Mouse (Mus musculus): ENCODE results near the gene Ctbs. TPM values are rescaled to one million over a fixed set of nuclear protein-coding genes. Genes with fewer than 3 reads are reported as not detected.

Ctbs gene
- total RNA-seq, 2 experiments from 2014 or later: 8.4 to 11.0 TPM

- DNase-seq: no peak
Observed at GRCm38 (mm10) chr3:146433681-146434350, 15.8 kb upstream of the Ctbs start.

GRCm38 (mm10) chr3:146434686-146435085 lies 14.9 kb upstream of the Ctbs start:
- DNase-seq: no peak

- DNase-seq: no peak
Observed at GRCm38 (mm10) chr3:146435533-146435932, 14.1 kb upstream of the Ctbs start.

GRCm38 (mm10) chr3:146436114-146436513 lies 13.5 kb upstream of the Ctbs start:
- no peak for DNase-seq

GRCm38 (mm10) chr3:146440011-146440410 lies 9.6 kb upstream of the Ctbs start:
- no peak for DNase-seq

DNA sequence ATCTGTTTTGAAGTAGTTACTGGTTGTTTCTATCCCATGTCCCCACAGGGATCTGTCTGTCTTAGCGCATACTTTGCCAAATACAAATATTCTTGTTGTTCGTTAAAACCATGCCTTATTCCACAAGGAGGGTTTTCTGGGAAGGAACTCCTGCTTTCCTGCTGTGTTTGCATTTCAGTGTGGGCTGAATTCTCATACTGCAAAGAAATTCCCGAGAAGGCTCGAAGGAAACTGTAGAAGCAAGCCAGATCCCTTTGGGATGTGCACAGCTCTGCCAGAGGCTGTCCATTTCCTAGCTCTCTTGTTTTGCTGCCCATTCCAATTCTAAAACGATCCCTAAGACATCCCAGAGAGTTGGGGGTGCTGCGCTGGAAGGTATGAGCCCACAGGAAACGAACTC lies 9.2 kb upstream of the Ctbs start:
- DNase-seq: no peak

DNA sequence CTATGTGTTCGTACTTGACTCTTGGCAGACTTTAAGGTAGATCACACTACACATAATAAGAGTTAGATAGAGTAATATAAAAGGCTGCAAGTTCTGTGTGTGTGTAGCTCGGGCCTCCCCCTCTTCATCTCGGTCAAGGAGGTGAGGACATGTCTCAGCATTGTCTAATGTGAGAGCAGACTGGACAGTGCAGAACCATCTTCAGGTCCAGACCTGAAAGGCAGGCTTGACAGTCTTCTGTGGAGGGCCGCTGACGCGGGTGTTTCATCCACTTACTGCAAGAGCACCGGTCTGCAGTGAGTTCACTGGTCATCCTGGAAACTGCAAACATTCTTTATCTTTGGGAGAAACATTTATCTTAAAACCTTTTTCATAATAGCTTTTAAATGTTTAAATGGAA lies 7.1 kb upstream of the Ctbs start:
- no peak for DNase-seq

DNA sequence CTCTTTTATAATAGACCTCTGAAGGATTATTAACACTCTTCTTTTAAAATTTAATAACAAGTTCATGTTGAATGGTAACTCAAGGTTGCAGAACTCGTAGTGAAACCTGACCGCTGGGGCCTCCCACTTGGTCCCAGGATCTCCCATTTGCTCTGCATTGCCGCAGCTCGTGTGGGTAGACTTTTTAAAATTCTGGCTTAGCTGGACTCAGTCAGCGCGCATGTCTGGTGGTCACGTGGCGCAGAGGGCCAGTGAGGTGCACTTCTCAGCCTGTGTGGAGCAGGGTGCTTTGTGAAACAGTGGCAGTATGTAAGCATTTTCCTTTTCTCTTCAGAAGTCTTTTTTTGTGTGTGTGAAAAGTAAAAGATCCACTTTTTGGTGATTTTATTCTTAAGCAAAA lies 6.7 kb upstream of the Ctbs start:
- no peak for DNase-seq

DNA sequence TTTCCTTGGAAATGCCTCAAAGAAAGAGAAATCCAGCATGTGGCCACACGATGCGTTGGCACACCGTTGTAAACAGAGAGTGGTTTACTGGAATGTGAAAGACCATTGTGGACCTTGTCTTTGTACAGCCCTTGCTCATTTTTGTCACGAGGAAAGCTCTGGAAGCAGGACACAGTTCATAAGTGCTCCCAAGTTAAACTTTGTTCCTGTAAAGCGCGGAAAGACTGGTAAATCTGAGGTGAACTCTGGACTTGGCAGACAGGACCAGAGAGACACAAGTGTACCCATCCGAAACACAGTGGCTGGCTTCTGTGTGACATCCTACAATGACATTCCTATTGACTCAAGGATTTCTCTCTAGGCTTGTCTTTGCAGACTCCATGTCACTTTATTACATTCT lies 6.2 kb upstream of the Ctbs start:
- no peak for DNase-seq

DNA sequence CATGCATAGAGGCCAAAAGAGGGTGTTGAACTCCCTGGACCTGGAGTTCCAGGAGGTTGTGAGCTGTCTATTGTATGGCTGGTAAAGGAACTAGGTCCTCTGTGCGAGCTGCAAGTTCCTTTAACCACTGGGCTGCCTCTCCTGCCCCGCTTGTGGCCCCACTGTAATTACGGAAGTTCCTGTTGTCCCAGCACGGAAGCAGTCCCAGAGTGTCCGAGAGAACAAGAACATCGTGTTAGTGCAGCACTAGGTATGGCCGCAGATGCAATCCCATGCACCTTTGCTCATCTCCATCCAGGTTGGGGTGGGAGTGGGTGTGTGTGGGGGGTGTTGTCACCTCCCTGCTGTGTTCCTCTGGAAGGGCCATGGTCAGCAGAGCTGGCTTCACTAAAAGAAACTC lies 4.7 kb upstream of the Ctbs start:
- DNase-seq: no peak

- DNase-seq: no peak
Observed at GRCm38 (mm10) chr3:146447156-146447555, 2.4 kb upstream of the Ctbs start.

GRCm38 (mm10) chr3:146447598-146447997 lies 2.0 kb upstream of the Ctbs start:
- DNase-seq: no peak

GRCm38 (mm10) chr3:146448372-146448771 lies 1.2 kb upstream of the Ctbs start:
- DNase-seq: no peak

GRCm38 (mm10) chr3:146448969-146449368 lies 626 bp upstream of the Ctbs start:
- DNase-seq: no peak

DNA sequence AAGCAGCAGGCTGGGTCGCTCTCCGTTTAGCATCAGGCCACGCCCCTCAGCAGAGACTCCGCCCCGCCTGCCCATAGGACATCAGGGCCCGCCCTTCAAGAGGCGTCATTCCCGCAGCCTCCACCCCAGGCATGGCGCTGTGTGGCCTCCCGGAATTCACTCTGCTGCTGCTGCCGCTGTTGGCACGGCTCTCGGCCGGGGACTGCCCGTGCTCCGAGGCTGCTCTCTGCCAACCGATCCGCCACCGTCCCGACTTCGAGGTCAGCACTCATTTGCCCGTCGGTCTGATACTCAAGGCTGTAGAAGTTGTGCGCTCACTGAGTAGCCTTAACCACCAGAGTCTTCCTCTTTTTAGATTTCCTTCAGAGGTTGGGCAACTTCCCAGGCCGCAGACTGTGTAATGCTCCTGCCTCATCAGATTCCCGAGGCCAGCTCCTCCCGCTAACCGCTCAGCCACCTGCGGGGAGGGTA lies 811 bp downstream of the Ctbs start:
- peak; percentile 96 for DNase-seq

DNA sequence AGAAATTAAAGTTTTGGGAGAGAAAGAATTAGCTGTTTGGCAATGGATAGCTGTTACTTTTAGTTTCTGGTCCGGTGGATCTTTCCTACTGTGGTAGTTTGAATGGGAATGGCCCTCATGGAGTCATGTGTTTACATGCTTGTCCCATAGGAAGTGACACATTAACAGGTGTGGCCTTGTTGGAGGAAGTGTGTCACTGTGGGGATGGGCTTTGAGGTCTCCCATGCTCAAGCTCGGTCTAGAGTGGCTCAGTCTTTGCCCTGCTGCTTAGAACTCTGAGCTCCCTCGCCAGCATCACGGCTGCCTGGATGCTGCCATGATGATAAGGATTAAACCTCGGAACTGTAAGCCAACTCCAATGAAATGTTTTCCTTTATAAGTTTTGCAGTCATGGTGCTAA lies 1.8 kb downstream of the Ctbs start:
- DNase-seq: no peak

GRCm38 (mm10) chr3:146462939-146463338 lies 13.3 kb downstream of the Ctbs start:
- DNase-seq: no peak

DNA sequence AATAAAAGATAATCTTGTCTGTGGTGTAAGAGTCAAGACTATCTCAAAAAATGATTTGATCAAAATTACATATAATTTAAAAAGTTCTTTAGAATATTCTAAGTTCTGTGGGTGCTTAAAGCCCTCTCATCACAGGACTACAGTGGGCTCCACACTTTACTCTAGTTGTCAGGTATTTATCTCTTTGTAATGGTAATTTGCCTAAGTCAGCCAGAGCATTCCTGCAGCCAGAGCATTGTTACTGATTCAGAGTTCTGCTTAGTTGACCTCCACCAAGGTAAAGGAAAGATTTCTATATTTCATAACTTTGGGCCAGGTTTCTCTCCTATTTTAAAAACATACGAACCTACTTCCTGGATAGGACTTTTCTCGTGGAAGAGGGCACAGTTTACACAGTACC lies 19.6 kb downstream of the Ctbs start:
- DNase-seq: no peak

- no peak for DNase-seq
Observed at GRCm38 (mm10) chr3:146472657-146473056, 23.1 kb downstream of the Ctbs start.

DNA sequence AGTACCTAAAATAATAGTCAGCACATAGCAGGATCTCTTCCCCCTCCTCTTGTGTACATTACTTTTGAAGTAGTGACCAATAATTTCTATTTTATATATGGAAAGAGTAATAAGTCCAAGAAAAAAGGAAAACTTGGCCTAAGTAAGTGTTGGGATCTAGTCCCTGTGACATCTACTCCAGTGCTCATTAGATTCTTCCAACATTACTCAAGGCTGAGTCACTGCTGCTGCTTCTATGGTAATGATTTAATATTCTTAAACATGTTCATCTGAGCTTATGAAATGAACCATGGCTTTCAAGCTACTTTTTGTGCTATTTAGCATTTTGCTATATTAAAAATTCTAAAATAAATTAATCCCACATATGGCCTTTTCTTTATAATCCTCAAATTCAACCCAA lies 24.1 kb downstream of the Ctbs start:
- no peak for DNase-seq

GRCm38 (mm10) chr3:146474428-146474827 lies 24.8 kb downstream of the Ctbs start:
- DNase-seq: no peak

DNA sequence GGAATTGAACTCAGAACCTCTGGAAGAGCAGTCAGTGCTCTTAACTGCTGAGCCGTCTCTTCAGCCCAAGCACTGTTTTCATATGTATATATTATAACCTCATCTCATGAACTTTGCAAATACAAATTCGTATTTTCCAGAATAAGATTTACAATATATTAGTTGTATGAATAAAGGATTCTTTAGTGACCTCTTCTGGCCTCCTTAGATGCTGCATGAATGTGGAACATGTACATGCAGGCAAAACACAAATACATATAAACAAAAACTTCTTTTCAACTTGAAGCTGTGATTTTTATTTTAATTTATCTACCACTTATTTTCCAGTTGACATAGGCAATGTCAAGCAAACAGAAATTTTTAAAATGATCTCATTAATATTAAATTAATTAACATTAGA lies 32.4 kb downstream of the Ctbs start:
- DNase-seq: no peak

- no peak for DNase-seq
Observed at GRCm38 (mm10) chr3:146486464-146486863, 36.9 kb downstream of the Ctbs start.

DNA sequence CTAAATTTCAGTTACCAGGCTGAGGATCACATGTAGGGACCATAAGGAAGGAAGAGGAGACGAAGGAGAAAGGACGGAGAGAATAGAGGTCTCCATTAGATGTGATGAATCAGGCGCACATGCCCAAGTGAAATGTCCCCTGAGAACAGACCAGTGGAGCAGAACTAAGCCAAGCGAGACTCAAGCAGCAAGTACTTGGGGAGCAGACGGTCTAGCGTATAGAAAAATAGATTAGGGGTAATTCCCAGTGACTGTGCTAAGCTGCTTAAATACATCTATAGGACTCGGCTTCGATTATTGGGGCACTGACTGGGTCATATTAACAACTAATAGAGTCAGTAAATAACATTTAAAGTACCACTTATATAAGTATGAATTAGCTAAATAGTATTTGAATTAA lies 45.3 kb downstream of the Ctbs start:
- no peak for DNase-seq

- no peak for DNase-seq
Observed at GRCm38 (mm10) chr3:146498989-146499388, 49.4 kb downstream of the Ctbs start.

All from adrenal gland, postnatal 10 days (tissue).